Mouse (Mus musculus): Measurements from ENCODE around the gene Zfp69.

- TF ChIP-seq USF2 (conservative IDR thresholded peaks at IDR 0.05; ENCODE audit: low read depth, low read length) (no peak), E2F4 (IDR thresholded peaks at IDR 0.05; ENCODE audit: insufficient replicate concordance, low read depth, low read length) (no peak), POLR2A (IDR thresholded peaks at IDR 0.05; ENCODE audit: low read depth, low read length) (no peak), UBTF (IDR thresholded peaks at IDR 0.05; ENCODE audit: low read depth, low read length) (no peak), CTCF (conservative IDR thresholded peaks at IDR 0.05 in 1 of 2, IDR thresholded peaks at IDR 0.05 in 1 of 2; ENCODE audit: low read depth in 2 of 2, low read length in 2 of 2) (peak; percentile 54 to 94), NELFE (IDR thresholded peaks at IDR 0.05; ENCODE audit: low read depth, low read length) (peak; percentile 29; the same call in 1 of the 2 replicates), MAX (IDR thresholded peaks at IDR 0.05; ENCODE audit: low read length) (no peak), RCOR1 (conservative IDR thresholded peaks at IDR 0.05; ENCODE audit: low read depth, low read length) (no peak)
These were observed 64.0 kb downstream of the Zfp69 start for GRCm38 (mm10) chr4:120887381-120888112.

All from CH12.LX (cell line).